ENCODE assay signal across 8 mouse cellular contexts in the genomic region with DNA sequence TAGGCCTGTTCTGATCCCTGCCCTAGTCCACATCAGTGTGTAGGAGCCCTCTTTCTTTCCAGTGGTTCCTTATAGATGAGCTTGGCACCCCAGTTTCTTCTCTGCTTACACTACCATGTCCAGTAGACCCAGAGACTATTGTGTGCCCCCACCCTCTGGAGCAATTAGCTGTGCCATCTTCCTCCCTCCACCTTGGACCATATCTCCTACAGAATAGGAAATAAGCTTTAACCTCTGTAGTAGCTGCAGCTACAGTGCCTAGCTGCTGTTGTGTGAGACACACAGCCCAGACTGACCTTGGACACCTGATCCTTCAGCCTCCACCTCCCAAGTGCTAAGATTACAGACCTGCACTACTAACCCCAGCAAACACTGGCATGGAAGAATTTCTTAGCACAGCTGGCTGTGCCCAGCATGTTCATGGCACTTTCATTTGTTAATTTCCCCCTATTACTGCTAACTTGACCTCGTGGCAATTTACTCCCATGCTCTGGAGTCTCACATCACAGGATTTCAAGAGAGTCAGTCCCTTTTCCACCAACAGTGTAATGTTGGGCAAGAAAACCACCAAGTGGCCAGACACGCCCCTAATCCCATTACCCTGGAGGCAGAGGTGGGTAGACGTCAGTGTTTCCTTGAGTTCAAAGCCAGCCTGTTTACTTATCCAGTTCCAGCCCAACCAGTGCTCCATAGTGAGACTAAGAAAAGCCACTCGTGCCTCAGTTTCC. TPM values are rescaled to one million over a fixed set of nuclear protein-coding genes. Genes with fewer than 3 reads are reported as not detected.
DNase-seq lines count a peak whose midpoint lies in the region; ATAC-seq and TF ChIP-seq lines count a peak whose summit lies in the region.

No protein-coding gene starts in this region.

- H3K4me2 ChIP-seq in embryonic facial prominence, embryonic 15.5 days (replicated peaks), result peak overlapping the region; percentile 78

- 47% methylated on average over 4 of the region's 4 CpGs for WGBS in embryonic facial prominence, embryonic 15.5 days
- 32% methylated on average over 4 of the region's 4 CpGs for WGBS in lung, adult 2 months
- WGBS in forebrain, embryonic 10.5 days, result 57% methylated on average over 4 of the region's 4 CpGs

- no peak overlapping the region for H3K9ac ChIP-seq in embryonic facial prominence, embryonic 15.5 days

- no peak for TF ChIP-seq POLR2A in lung, adult 2 months (IDR thresholded peaks at IDR 0.05; ENCODE audit: borderline replicate concordance, extremely low read depth, low read depth, low read length)

- DNase-seq in 416B (ENCODE audit: low read depth), result peak; percentile 64
- peak; percentile 56 for DNase-seq in lung, adult 2 months
- DNase-seq in forebrain, embryonic 10.5 days (ENCODE audit: extremely low spot score, low spot score), result no peak
- no peak for DNase-seq in frontal cortex, postnatal 14 days (ENCODE audit: low spot score in 2 of 2)
- DNase-seq in ovary, postnatal 14 days (ENCODE audit: low spot score), result no peak

- ATAC-seq in erythroblast, adult 5-6 weeks (replicated peaks; ENCODE audit: low FRiP score, poor library complexity, severe bottlenecking), result no peak
- no peak for ATAC-seq in embryonic facial prominence, embryonic 15.5 days (ENCODE audit: insufficient number of reproducible peaks, low FRiP score, low TSS enrichment, low read depth)

- no peaks in the 10 kb centered on the region for H3K9me3 ChIP-seq in erythroblast, embryonic 14.5 days (ENCODE audit: control insufficient read depth, low read length)
- 0 out of 2 replicates have a peak, but pooled peaks cover 4% of the 10 kb centered on the region for H3K9me3 ChIP-seq in embryonic facial prominence, embryonic 15.5 days (replicated peaks)
- no peaks in the 10 kb centered on the region for H3K9me3 ChIP-seq in forebrain, embryonic 10.5 days

- TF ChIP-seq CTCF in lung, adult 2 months (IDR thresholded peaks at IDR 0.05; ENCODE audit: insufficient read depth, low read length), result no peak

- H3K27me3 ChIP-seq in erythroblast, embryonic 14.5 days (ENCODE audit: control insufficient read depth), result no peaks in the 10 kb centered on the region
- H3K27me3 ChIP-seq in embryonic facial prominence, embryonic 15.5 days, result no peaks in the 10 kb centered on the region
- no peaks in the 10 kb centered on the region for H3K27me3 ChIP-seq in forebrain, embryonic 10.5 days (ENCODE audit: poor library complexity, severe bottlenecking)

- H3K27ac ChIP-seq in embryonic facial prominence, embryonic 15.5 days (replicated peaks), result peak overlapping the region; percentile 89
- H3K27ac ChIP-seq in forebrain, embryonic 10.5 days, result no peak overlapping the region

- peak overlapping the region; percentile 0 for H3K4me3 ChIP-seq in erythroblast, embryonic 14.5 days (replicated peaks)
- peak overlapping the region; percentile 66 for H3K4me3 ChIP-seq in embryonic facial prominence, embryonic 15.5 days (replicated peaks)
- H3K4me3 ChIP-seq in lung, adult 2 months (replicated peaks; ENCODE audit: extremely low read depth, low read depth, low read length), result peak overlapping the region; percentile 45
- H3K4me3 ChIP-seq in forebrain, embryonic 10.5 days, result no peak overlapping the region

- peaks cover 21% of the 10 kb centered on the region for H3K4me1 ChIP-seq in erythroblast, embryonic 14.5 days (ENCODE audit: control insufficient read depth)
- peaks cover 9% of the 10 kb centered on the region for H3K4me1 ChIP-seq in embryonic facial prominence, embryonic 15.5 days
- peaks cover 28% of the 10 kb centered on the region for H3K4me1 ChIP-seq in lung, adult 2 months (ENCODE audit: control insufficient read depth, insufficient read depth, low read length)
- H3K4me1 ChIP-seq in forebrain, embryonic 10.5 days, result peaks cover 18% of the 10 kb centered on the region

- peaks cover 6% of the 10 kb centered on the region for H3K36me3 ChIP-seq in erythroblast, embryonic 14.5 days (ENCODE audit: control insufficient read depth)
- peaks cover 15% of the 10 kb centered on the region for H3K36me3 ChIP-seq in embryonic facial prominence, embryonic 15.5 days
- no peaks in the 10 kb centered on the region for H3K36me3 ChIP-seq in forebrain, embryonic 10.5 days (replicated peaks)

RNA-seq across cellular contexts. Expression of gene Birc3, which starts 1.5 kb away (rescaled TPM):
- 0.05 and 0.09 TPM in 2 replicates for polyA plus RNA-seq in erythroblast, embryonic 14.5 days (2012)
- 16.9 and 25.9 TPM in 2 replicates for total RNA-seq in erythroblast, adult 5-6 weeks (2015; ENCODE audit: low replicate concordance)
- total RNA-seq in erythroblast, adult 5-6 weeks (2017; ENCODE audit: low replicate concordance), result 9.3 and 10.6 TPM in 2 replicates
- polyA plus RNA-seq in embryonic facial prominence, embryonic 15.5 days (2015; fragmentation: Nextera tagmentation; extraction: Ambion mirVana), result 15.2 and 17.0 TPM in 2 replicates
- 18.4 and 25.6 TPM in 2 replicates for polyA plus RNA-seq in lung, adult 2 months (2012; rRNA removed)
- 3.7 TPM in 2 replicates for polyA plus RNA-seq in forebrain, embryonic 10.5 days (2016; fragmentation: Nextera tagmentation; extraction: Ambion mirVana)

RNA-seq across cellular contexts. Expression of gene Birc2, which starts 34.6 kb away (rescaled TPM):
- 0.09 and 0.47 TPM in 2 replicates for polyA plus RNA-seq in erythroblast, embryonic 14.5 days (2012)
- 29.4 and 33.2 TPM in 2 replicates for total RNA-seq in erythroblast, adult 5-6 weeks (2015; ENCODE audit: low replicate concordance)
- total RNA-seq in erythroblast, adult 5-6 weeks (2017; ENCODE audit: low replicate concordance), result 35.0 and 37.4 TPM in 2 replicates
- 38.4 and 40.2 TPM in 2 replicates for polyA plus RNA-seq in embryonic facial prominence, embryonic 15.5 days (2015; fragmentation: Nextera tagmentation; extraction: Ambion mirVana)
- 11.1 and 15.4 TPM in 2 replicates for polyA plus RNA-seq in lung, adult 2 months (2012; rRNA removed)
- polyA plus RNA-seq in forebrain, embryonic 10.5 days (2016; fragmentation: Nextera tagmentation; extraction: Ambion mirVana), result 34.0 and 37.2 TPM in 2 replicates

Comparison
In these comparisons a context has a peak if more than half of its experiments do, and no peak if none do; other contexts are left out.
1. DNase-seq: peak in 416B (single experiment) and lung, adult 2 months (single experiment); none in forebrain, embryonic 10.5 days (single experiment), frontal cortex, postnatal 14 days (0 of 2) and ovary, postnatal 14 days (single experiment).